Mouse (Mus musculus): ENCODE data around the gene Aicda. TPM values are rescaled to one million over a fixed set of nuclear protein-coding genes. Genes with fewer than 3 reads are reported as not detected.

The Aicda gene
- polyA plus RNA-seq, 1 experiment from 2014 or later = not detected

GRCm38 (mm10) chr6:122607700-122608099 lies 54.1 kb downstream of the Aicda start:
- no peak for DNase-seq (ENCODE audit: extremely low spot score, low spot score)

GRCm38 (mm10) chr6:122608434-122609376 lies 55.1 kb downstream of the Aicda start:
- H3K9me3 ChIP-seq = no peaks in the 10 kb centered on the region
- H3K4me3 ChIP-seq = no peak overlapping the region
- DNase-seq (ENCODE audit: extremely low spot score, low spot score) = no peak
- no peaks in the 10 kb centered on the region for H3K4me1 ChIP-seq
- no peak overlapping the region for H3K27ac ChIP-seq
- no peaks in the 10 kb centered on the region for H3K27me3 ChIP-seq (ENCODE audit: poor library complexity, severe bottlenecking)
- 81% methylated on average over 10 of the region's 10 CpGs for WGBS
- H3K36me3 ChIP-seq (replicated peaks) = no peaks in the 10 kb centered on the region

More at GRCm38 (mm10) chr6:122607700-122608099, 54.1 kb downstream of the Aicda start:
- H3K4me1 ChIP-seq = peaks cover under 1% of the 10 kb centered on the region; the same call in 1 of the 2 replicates
- no peak overlapping the region for H3K27ac ChIP-seq
- no peaks in the 10 kb centered on the region for H3K27me3 ChIP-seq (ENCODE audit: poor library complexity, severe bottlenecking)
- no peaks in the 10 kb centered on the region for H3K9me3 ChIP-seq
- no peak overlapping the region for H3K4me3 ChIP-seq
- no peaks in the 10 kb centered on the region for H3K36me3 ChIP-seq (replicated peaks)
- WGBS = 97% methylated on average over 12 of the region's 12 CpGs

- no peak overlapping the region for H3K4me3 ChIP-seq
- DNase-seq (ENCODE audit: extremely low spot score, low spot score) = no peak
- H3K4me1 ChIP-seq = no peaks in the 10 kb centered on the region
- no peaks in the 10 kb centered on the region for H3K27me3 ChIP-seq (ENCODE audit: poor library complexity, severe bottlenecking)
- H3K9me3 ChIP-seq = no peaks in the 10 kb centered on the region
- no peaks in the 10 kb centered on the region for H3K36me3 ChIP-seq (replicated peaks)
- no peak overlapping the region for H3K27ac ChIP-seq
- 80% methylated on average over 9 of the region's 9 CpGs for WGBS
Observed at GRCm38 (mm10) chr6:122609377-122609728, 55.8 kb downstream of the Aicda start.

- no peak for DNase-seq (ENCODE audit: extremely low spot score, low spot score)
- Histone ChIP-seq H3K9me3 (no peaks in the 10 kb centered on the region), H3K4me1 (no peaks in the 10 kb centered on the region), H3K4me3 (no peak within 1 kb of the TSS), H3K27ac (no peak within 1 kb of the TSS), H3K27me3 (ENCODE audit: poor library complexity, severe bottlenecking) (no peaks in the 10 kb centered on the region), H3K36me3 (replicated peaks) (no peaks in the 10 kb centered on the region)
- 70% methylated on average over 14 of the region's 14 CpGs for WGBS
Observed at GRCm38 (mm10) chr6:122609771-122610170, 56.2 kb downstream of the Aicda start, which contains the start of gene Gdf3. Gdf3 (minus strand) TSS chr6:122610087.

- H3K27ac ChIP-seq = no peak overlapping the region
- 90% methylated on average over 4 of the region's 4 CpGs for WGBS
- no peaks in the 10 kb centered on the region for H3K36me3 ChIP-seq (replicated peaks)
- H3K4me3 ChIP-seq = no peak overlapping the region
- no peak for DNase-seq (ENCODE audit: extremely low spot score, low spot score)
- no peaks in the 10 kb centered on the region for H3K27me3 ChIP-seq (ENCODE audit: poor library complexity, severe bottlenecking)
- H3K4me1 ChIP-seq = no peaks in the 10 kb centered on the region
- H3K9me3 ChIP-seq = no peaks in the 10 kb centered on the region; the same call in 1 of the 2 replicates
Observed at GRCm38 (mm10) chr6:122612426-122612825, 58.8 kb downstream of the Aicda start.

Other genes with a start within 250 kb of the Aicda start
- 92.7 and 92.9 TPM in 2 replicates for gene M6pr, start 245.1 kb upstream of the Aicda start, polyA plus RNA-seq (2016; fragmentation: Nextera tagmentation; extraction: Ambion mirVana)
- 26.2 and 29.7 TPM in 2 replicates for gene Phc1, start 213.2 kb upstream of the Aicda start, polyA plus RNA-seq (2016; fragmentation: Nextera tagmentation; extraction: Ambion mirVana)
- gene Rimklb, start 55.0 kb upstream of the Aicda start, polyA plus RNA-seq (2016; fragmentation: Nextera tagmentation; extraction: Ambion mirVana) = 43.0 and 44.4 TPM in 2 replicates
- 0.12 and 0.42 TPM in 2 replicates for gene Mfap5, start 48.0 kb upstream of the Aicda start, polyA plus RNA-seq (2016; fragmentation: Nextera tagmentation; extraction: Ambion mirVana)
- gene Apobec1, start 48.6 kb downstream of the Aicda start, polyA plus RNA-seq (2016; fragmentation: Nextera tagmentation; extraction: Ambion mirVana) = 1.4 and 1.5 TPM in 2 replicates
- 0.09 TPM in 1 of 2 replicates, not detected in the other for gene Gdf3, start 56.3 kb downstream of the Aicda start, polyA plus RNA-seq (2016; fragmentation: Nextera tagmentation; extraction: Ambion mirVana)
- not detected in 2 replicates for gene Dppa3, start 72.6 kb downstream of the Aicda start, polyA plus RNA-seq (2016; fragmentation: Nextera tagmentation; extraction: Ambion mirVana)
- 0.15 and 0.47 TPM in 2 replicates for gene Nanog, start 153.7 kb downstream of the Aicda start, polyA plus RNA-seq (2016; fragmentation: Nextera tagmentation; extraction: Ambion mirVana)
- gene Slc2a3, start 247.8 kb downstream of the Aicda start, polyA plus RNA-seq (2016; fragmentation: Nextera tagmentation; extraction: Ambion mirVana) = 67.3 and 70.7 TPM in 2 replicates